Mouse (Mus musculus): Measurements from ENCODE around the gene Ovgp1. TPM values are rescaled to one million over a fixed set of nuclear protein-coding genes. Genes with fewer than 3 reads are reported as not detected.

Ovgp1 gene
- 1 to 10 TPM; 2.0 to 5.6 TPM for polyA plus RNA-seq (2017; shearing (Covaris generic))

DNA sequence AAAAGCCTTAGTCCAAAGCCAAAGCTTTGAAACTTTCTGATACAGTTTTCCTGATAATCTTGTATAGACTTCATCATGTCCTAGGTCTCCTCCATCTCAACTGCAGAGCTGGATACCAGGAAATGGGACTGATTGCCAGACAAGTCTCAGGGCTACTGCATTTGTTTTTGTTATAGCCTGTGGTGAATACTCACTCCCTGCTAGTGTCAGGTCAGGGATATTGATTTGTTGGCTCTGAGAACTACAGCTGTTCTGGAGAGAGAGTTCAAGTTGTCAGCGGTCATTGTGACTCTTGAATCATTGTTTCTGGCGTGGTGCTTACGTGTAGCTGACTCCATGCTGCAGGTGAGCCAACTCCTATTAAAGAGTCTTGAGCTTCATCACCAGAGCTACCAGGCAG is at the start of gene Ovgp1:
Gene Ovgp1, plus strand, starts transcription at position 301 of the 400 bp plus-strand sequence.

DNA sequence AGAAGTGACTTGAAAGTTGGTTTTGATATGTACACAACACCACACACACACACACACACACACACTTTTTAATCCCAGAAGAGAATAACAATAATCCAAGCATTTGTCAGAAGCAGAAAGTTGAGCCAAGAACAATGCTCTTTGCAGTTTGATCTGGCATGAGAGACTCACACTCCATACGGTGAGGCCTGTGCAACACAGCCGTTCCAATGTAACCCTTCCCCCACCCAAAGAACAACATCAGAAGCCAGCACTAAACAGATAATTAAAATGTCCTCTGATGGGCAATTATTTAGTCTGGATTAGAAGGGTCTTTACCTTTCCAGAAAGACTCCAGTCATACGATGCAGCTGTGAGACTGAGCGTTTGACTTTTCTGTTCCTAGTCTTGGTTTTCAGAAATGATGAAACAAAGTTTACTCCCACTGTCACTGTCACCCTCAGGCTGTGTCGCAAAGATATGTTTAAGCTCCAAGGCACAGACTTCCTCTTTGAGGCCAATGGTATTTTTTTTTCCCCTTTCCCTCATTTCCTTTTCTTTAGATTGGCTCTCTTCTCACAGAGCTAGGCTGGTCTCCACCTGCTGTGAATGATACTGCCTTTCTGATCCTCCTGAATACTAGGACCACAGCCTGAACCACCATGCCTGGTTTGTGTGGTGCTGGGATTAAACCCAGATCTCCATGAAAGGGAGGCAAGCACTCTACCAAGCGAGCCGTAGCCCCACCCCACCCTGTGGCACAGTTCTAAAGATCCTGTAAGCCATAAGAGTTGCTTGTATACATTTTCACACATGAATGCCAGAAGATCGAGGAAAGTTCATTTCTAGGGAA is 41.1 kb upstream of the Ovgp1 start, which contains the start of gene I830077J02Rik:
Gene I830077J02Rik, minus strand, starts transcription at position 425 of the 832 bp plus-strand sequence.

GRCm38 (mm10) chr3:105958974-105959580 is 14.4 kb upstream of the Ovgp1 start, which contains the start of gene Wdr77:
Gene Wdr77 (plus strand): TSS chr3:105959369.

GRCm38 (mm10) chr3:105959999-105960398 is 13.5 kb upstream of the Ovgp1 start, which contains the start of gene Atp5f1:
Gene Atp5f1 (minus strand): TSS chr3:105960099.

DNA sequence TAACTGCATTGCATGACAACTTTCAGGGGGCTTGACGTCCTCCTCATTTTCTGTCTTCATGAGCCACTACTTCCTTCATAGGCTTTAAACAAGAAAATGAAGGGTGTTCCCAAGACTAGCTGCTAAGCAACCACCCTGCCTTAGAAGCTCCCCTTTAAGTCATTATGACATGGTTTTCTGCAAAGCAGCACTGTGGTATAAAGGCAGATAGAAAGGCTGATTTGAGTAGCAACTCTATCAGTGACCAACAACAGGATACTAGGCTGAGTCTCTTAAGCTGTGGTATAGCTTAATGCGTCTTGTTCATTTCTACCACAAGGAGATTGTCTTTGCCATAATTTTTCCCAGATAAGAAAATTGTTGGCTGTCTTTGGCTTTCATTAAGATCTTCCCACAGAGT is 41.0 kb downstream of the Ovgp1 start, which contains the start of gene Pifo:
Gene Pifo, minus strand, starts transcription at position 101 of the 400 bp plus-strand sequence.

GRCm38 (mm10) chr3:106032781-106033180 is 59.3 kb downstream of the Ovgp1 start, which contains the start of gene Chil5:
Gene Chil5 (minus strand): TSS chr3:106032814.

Other genes starting within 250 kb of the Ovgp1 start
- gene Rap1a, start 172.4 kb upstream of the Ovgp1 start, polyA plus RNA-seq (2017; shearing (Covaris generic)) = 100 to 1,000 TPM; 298 to 399 TPM
- under 1 TPM; 0.08 to 0.64 TPM for gene Adora3, start 102.9 kb upstream of the Ovgp1 start, polyA plus RNA-seq (2017; shearing (Covaris generic))
- under 1 TPM in 1 of 2 experiments, not detected in 1; 0.20 TPM for gene Tmigd3, start 102.8 kb upstream of the Ovgp1 start, polyA plus RNA-seq (2017; shearing (Covaris generic))
- gene I830077J02Rik, start 41.0 kb upstream of the Ovgp1 start, polyA plus RNA-seq (2017; shearing (Covaris generic)) = under 1 TPM; 0.58 to 0.70 TPM
- gene Wdr77, start 14.3 kb upstream of the Ovgp1 start, polyA plus RNA-seq (2017; shearing (Covaris generic)) = 10 to 100 TPM; 55.2 to 92.8 TPM
- gene Atp5f1, start 13.6 kb upstream of the Ovgp1 start, polyA plus RNA-seq (2017; shearing (Covaris generic)) = 100 to 1,000 TPM; 392 to 441 TPM
- 1 to 10 TPM in 1 of 2 experiments, under 1 TPM in 1; 0.73 to 1.0 TPM for gene Pifo, start 40.9 kb downstream of the Ovgp1 start, polyA plus RNA-seq (2017; shearing (Covaris generic))
- gene Chil5, start 59.1 kb downstream of the Ovgp1 start, polyA plus RNA-seq (2017; shearing (Covaris generic)) = 10 to 100 TPM in 1 of 2 experiments, 1 to 10 TPM in 1; 1.3 to 16.9 TPM
- gene Chia1, start 139.5 kb downstream of the Ovgp1 start, polyA plus RNA-seq (2017; shearing (Covaris generic)) = under 1 TPM in 1 of 2 experiments, not detected in 1; 0.12 TPM
- gene Chil3, start 193.9 kb downstream of the Ovgp1 start, polyA plus RNA-seq (2017; shearing (Covaris generic)) = 1 to 10 TPM in 1 of 2 experiments, not detected in 1; 9.2 TPM
- gene Chil4, start 245.8 kb downstream of the Ovgp1 start, polyA plus RNA-seq (2017; shearing (Covaris generic)) = under 1 TPM in 1 of 2 experiments, not detected in 1; 0.27 TPM

Measured in activated CD4-positive, CD25-positive, alpha-beta regulatory T cell (primary cell).